Mouse (Mus musculus) erythroblast, embryonic 14.5 days (primary cell): ENCODE data around the gene Rin3. TPM values are rescaled to one million over a fixed set of nuclear protein-coding genes. Genes with fewer than 3 reads are reported as not detected.

Source experiments
- H3K27me3 ChIP-seq: 2 replicates; pipeline ENCODE4 v1.6.1; 2012; ENCODE audit warnings: inconsistent platforms; ENCODE audit not compliant: control insufficient read depth
- H3K36me3 ChIP-seq: 2 replicates; pipeline ENCODE4 v1.6.1; 2012; ENCODE audit warnings: mild to moderate bottlenecking, inconsistent platforms; ENCODE audit not compliant: control insufficient read depth
- H3K4me1 ChIP-seq: 2 replicates; pipeline ENCODE4 v1.6.1; 2012; ENCODE audit warnings: inconsistent platforms; ENCODE audit not compliant: control insufficient read depth
- H3K4me3 ChIP-seq: replicated peaks from 2 replicates; pipeline ENCODE3; 2012; ENCODE audit warnings: moderate library complexity, mild to moderate bottlenecking, inconsistent platforms
- H3K9me3 ChIP-seq: 2 replicates; pipeline ENCODE4 v1.6.1; 2012; ENCODE audit warnings: low read length, inconsistent platforms, mixed read lengths; ENCODE audit not compliant: control insufficient read depth
- GATA1 ChIP-seq: IDR thresholded peaks from 2 replicates; pipeline ENCODE4 v1.6.1; 2012; ENCODE audit warnings: low read length, inconsistent platforms, mixed read lengths
- TAL1 ChIP-seq: IDR thresholded peaks from 3 replicates; pipeline ENCODE4 v1.6.1; 2012; ENCODE audit warnings: low read length, inconsistent platforms, mixed read lengths
- polyA plus RNA-seq: library from polyadenylated mRNA; stranded (reverse); fragments of >175 nt; gene quantifications from 2 replicates; pipeline ENCODE4 v1.2.3, GENCODE M21; 2012

The Rin3 gene
- polyA plus RNA-seq, 1 experiment, result 0.44 TPM

GRCm38 (mm10) chr12:102295230-102295629, 12.4 kb downstream of the Rin3 start:
- Histone ChIP-seq H3K4me1 (no peaks in the 10 kb centered on the region; the same call in 1 of the 2 replicates), H3K4me3 (no peak overlapping the region), H3K27me3 (no peaks in the 10 kb centered on the region), H3K36me3 (no peaks in the 10 kb centered on the region), H3K9me3 (no peaks in the 10 kb centered on the region)
- TF ChIP-seq GATA1 (no peak), TAL1 (no peak)

GRCm38 (mm10) chr12:102295662-102296061, 12.8 kb downstream of the Rin3 start:
- Histone ChIP-seq H3K36me3 (no peaks in the 10 kb centered on the region), H3K4me1 (no peaks in the 10 kb centered on the region; the same call in 1 of the 2 replicates), H3K9me3 (no peaks in the 10 kb centered on the region), H3K27me3 (no peaks in the 10 kb centered on the region), H3K4me3 (no peak overlapping the region)
- TF ChIP-seq GATA1, result no peak
- TF ChIP-seq TAL1, result no peak

DNA sequence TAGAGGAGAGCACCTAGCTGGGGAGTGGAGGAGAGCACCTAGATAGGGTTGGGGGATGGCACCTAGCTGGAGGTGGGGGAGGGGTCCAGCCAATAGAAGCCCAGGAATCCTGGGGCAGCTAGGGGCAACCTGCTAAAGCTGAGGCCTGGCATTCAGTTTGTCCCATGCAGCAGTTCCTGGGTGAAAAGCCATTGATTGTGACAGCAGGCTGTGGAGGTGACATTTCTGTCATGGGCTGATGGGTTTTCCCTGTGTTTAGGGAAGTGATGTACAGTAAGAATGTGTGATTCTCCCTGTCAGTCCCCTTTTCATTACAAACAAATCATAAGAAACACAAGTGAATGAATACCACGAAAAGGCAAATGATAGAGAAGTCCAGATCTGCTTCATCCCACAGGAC, 13.5 kb downstream of the Rin3 start:
- Histone ChIP-seq H3K27me3 (no peaks in the 10 kb centered on the region), H3K36me3 (no peaks in the 10 kb centered on the region; the same call in 1 of the 2 replicates), H3K9me3 (no peaks in the 10 kb centered on the region), H3K4me1 (no peaks in the 10 kb centered on the region; the same call in 1 of the 2 replicates), H3K4me3 (no peak overlapping the region)
- TF ChIP-seq TAL1 (no peak), GATA1 (no peak)

GRCm38 (mm10) chr12:102296967-102297366, 14.1 kb downstream of the Rin3 start:
- TF ChIP-seq TAL1 (no peak), GATA1 (no peak)
- H3K4me1 ChIP-seq, result no peaks in the 10 kb centered on the region; the same call in 1 of the 2 replicates
- no peaks in the 10 kb centered on the region for H3K9me3 ChIP-seq
- no peaks in the 10 kb centered on the region; the same call in 1 of the 2 replicates for H3K36me3 ChIP-seq
- H3K4me3 ChIP-seq, result no peak overlapping the region
- no peaks in the 10 kb centered on the region for H3K27me3 ChIP-seq

- H3K27me3 ChIP-seq, result no peaks in the 10 kb centered on the region
- H3K9me3 ChIP-seq, result no peaks in the 10 kb centered on the region
- no peaks in the 10 kb centered on the region; the same call in 1 of the 2 replicates for H3K36me3 ChIP-seq
- H3K4me3 ChIP-seq, result no peak overlapping the region
- H3K4me1 ChIP-seq, result no peaks in the 10 kb centered on the region; the same call in 1 of the 2 replicates
- TF ChIP-seq TAL1, result no peak
- TF ChIP-seq GATA1, result no peak
Observed at GRCm38 (mm10) chr12:102299209-102299608, 16.4 kb downstream of the Rin3 start.

- H3K4me3 ChIP-seq, result no peak overlapping the region
- no peaks in the 10 kb centered on the region; the same call in 1 of the 2 replicates for H3K36me3 ChIP-seq
- TF ChIP-seq TAL1 (no peak), GATA1 (no peak)
- H3K9me3 ChIP-seq, result no peaks in the 10 kb centered on the region
- no peaks in the 10 kb centered on the region for H3K27me3 ChIP-seq
- no peaks in the 10 kb centered on the region; the same call in 1 of the 2 replicates for H3K4me1 ChIP-seq
Observed at GRCm38 (mm10) chr12:102301585-102301984, 18.7 kb downstream of the Rin3 start.

DNA sequence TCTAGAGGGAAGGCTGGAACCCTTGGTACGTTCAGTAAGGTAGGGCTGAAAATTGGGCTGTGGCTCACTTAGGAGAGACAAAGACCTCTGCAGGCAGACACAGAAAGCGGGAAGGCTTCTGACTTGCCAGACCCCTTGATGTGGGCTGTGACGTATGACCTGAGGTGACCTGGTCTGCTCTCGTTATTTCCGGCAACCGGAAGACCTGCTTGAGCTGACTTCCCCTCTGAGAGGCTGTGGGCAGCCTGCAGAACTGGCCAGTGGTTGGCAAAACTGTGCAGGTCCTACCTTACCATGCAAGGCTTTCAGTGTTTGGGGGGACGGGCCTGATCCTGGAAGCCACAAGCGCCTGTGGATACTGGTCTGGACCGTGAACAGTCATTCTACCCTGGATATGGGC, 19.5 kb downstream of the Rin3 start:
- H3K9me3 ChIP-seq, result no peaks in the 10 kb centered on the region
- no peaks in the 10 kb centered on the region for H3K27me3 ChIP-seq
- TF ChIP-seq TAL1, result no peak
- no peak for TF ChIP-seq GATA1
- no peaks in the 10 kb centered on the region; the same call in 1 of the 2 replicates for H3K36me3 ChIP-seq
- no peaks in the 10 kb centered on the region; the same call in 1 of the 2 replicates for H3K4me1 ChIP-seq
- H3K4me3 ChIP-seq, result no peak overlapping the region

DNA sequence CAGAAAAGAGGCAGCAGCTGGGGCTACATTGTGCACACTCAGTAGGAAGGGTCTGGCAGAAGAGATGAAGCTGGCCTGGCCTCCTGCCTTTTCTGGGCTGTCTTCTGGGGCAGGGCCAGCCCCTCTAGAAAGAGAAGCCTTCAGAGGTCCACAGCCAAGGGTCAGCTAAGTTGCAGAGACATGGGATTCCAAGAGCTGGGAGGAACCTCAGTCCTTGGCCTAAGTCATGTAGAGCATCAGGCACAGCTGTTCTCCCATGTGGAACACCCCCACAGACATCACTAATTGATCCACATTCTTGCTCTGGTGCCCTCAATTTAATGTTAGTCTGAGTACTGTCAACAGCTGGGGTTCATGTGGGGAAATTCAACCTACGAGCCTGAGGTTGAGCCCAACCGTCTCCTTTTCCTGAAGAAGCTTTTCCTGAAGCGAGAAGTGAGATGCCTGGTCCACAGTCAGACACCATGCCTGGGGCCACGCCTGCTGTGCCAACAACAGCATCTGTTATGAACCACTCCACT, 20.0 kb downstream of the Rin3 start:
- TF ChIP-seq TAL1 (no peak), GATA1 (no peak)
- no peaks in the 10 kb centered on the region; the same call in 1 of the 2 replicates for H3K36me3 ChIP-seq
- H3K4me1 ChIP-seq, result no peaks in the 10 kb centered on the region; the same call in 1 of the 2 replicates
- H3K27me3 ChIP-seq, result no peaks in the 10 kb centered on the region
- no peaks in the 10 kb centered on the region for H3K9me3 ChIP-seq
- no peak overlapping the region for H3K4me3 ChIP-seq

DNA sequence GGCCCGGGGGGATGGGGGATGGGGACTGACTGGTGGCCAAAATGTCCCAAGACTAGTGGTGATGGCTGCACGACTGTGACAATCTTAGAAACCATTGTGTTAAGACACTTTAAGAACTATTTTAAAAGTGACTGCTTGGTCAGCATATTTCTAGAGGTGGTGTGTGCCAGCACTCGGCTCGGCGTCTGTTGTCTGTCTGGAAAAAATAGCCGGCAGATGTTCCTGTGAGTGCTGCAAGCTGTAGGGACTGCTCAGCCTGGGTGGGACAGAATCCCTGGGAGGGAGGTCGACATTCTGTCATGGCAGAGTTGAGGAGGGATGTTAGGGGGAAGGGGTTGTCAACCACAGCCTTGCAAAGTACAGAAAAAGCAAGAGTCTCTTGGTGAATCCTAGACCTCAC, 21.0 kb downstream of the Rin3 start:
- Histone ChIP-seq H3K4me3 (no peak overlapping the region), H3K27me3 (no peaks in the 10 kb centered on the region), H3K36me3 (no peaks in the 10 kb centered on the region; the same call in 1 of the 2 replicates), H3K4me1 (no peaks in the 10 kb centered on the region; the same call in 1 of the 2 replicates), H3K9me3 (no peaks in the 10 kb centered on the region)
- TF ChIP-seq GATA1, result no peak
- TF ChIP-seq TAL1, result no peak
